Mouse (Mus musculus) kidney, adult 11 months (tissue): ENCODE measurements around the gene Extl1.

Source experiments
- DNase-seq: peaks from one replicate; pipeline ENCODE4 v3.0.0; 2022

Extl1 gene

DNA sequence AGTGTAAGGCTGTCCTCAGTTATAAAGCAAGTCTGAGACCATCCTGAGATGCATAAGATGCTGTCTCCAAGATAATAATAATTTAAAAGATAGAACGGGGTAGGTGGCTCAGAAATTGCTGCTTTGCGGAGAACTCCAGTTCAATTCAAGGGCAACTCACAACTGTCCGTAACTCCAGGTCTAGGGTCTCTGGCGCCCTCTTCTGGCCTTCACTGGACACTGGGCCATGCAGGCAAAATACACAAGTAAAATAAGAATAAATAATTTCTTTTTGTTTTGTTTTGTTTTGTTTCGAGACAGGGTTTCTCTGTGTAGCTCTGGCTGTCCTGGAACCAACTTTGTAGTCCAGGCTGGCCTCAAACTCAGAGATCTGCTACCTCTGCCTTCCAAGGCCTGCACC, 4.7 kb upstream of the Extl1 start:
- DNase-seq: peak; percentile 67

DNA sequence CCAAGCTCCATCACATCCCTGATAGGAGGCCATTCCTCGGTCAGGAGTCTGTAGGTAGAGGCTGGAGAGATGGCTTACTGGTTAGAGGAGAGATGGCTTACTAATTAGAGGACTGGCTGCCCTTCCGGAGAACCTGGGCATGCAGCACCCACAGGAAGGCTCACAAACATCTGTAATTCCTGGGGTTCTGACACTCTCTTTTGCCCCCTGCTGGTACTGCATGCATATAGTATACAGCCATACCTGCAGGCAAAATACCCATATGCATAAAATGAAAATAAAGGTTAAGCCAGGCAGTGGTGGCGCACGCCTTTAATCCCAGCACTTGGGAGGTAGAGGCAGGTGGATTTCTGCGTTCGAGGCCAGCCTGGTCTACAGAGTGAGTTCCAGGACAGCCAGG, 3.6 kb upstream of the Extl1 start:
- DNase-seq: no peak

- no peak for DNase-seq
These were observed 4.1 kb downstream of the Extl1 start for GRCm38 (mm10) chr4:134379510-134379909.

DNA sequence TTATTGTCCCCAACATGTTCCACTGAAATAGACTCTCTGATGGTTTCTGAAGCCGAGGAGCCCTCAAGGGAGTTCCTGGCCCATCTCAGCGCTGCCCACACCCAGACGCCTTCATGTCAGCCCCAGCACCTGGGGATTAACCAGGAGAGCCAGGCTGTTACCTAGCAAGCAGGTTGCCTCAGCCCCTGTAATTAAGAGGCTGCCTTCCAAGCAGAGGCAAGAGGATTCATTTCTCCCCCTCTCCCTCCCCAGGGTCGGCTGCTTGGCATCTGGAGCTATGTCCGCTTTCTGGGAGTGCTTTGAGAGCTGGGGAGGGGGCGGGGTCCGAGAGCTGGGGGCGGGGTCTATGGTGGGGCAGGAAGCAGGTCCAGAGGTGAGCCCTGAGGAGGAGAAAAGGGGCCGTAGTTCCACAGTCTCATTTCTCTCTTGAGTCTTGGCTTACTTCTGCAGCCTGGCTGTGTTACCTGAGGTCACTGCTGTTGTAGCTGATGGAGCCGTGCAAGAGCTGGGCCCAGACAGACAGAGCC, 5.5 kb downstream of the Extl1 start:
- no peak for DNase-seq

DNA sequence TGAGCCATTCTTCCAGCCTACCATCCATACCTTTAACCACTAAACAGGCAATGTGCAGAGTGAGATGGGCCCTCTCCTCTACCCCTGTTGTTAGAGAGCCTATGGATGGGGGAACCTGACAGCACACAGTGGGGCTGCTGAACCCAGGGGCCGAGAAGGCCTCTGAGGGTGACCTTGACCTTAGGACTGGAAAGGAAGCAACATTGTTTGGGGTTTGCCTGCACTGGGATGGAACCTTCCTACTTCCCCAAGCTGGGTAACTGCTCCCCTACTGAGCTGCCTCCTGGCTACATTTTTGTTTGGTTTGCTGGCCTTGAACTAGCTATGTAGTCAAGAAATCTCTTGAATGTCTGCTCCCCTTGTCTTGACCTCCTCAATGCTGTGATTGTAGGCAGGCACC, 9.3 kb downstream of the Extl1 start:
- DNase-seq: no peak

- no peak for DNase-seq
These were observed 10.4 kb downstream of the Extl1 start for GRCm38 (mm10) chr4:134373295-134373694.

DNA sequence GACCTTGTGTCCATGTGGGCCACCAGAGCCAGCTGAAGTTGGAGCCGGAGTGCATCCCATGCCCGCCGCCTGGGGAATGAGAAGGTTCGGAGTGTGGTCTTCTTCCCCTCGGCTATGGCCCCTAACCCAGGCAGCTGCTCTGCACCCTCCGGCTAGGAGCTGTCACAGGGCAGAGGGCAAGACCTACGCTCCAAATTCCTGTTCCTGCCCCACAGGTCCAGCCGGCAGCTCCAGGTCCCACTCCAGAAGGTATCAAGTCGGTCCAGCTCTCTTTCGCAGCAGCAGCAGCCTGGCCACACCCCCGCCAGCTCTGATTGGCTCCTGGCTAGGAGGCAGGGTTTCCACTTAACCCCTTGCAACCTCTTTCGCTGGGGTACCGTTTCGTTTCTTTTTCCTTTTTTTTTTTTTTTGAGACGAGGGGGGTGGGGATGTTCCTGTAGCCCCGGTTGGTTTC, 11.3 kb downstream of the Extl1 start:
- DNase-seq: peak; percentile 79

- DNase-seq: no peak
These were observed 12.3 kb downstream of the Extl1 start for GRCm38 (mm10) chr4:134371316-134371855.

- DNase-seq: no peak
These were observed 12.9 kb downstream of the Extl1 start for GRCm38 (mm10) chr4:134370649-134371221.

GRCm38 (mm10) chr4:134365280-134365679, 18.4 kb downstream of the Extl1 start:
- DNase-seq: no peak

DNA sequence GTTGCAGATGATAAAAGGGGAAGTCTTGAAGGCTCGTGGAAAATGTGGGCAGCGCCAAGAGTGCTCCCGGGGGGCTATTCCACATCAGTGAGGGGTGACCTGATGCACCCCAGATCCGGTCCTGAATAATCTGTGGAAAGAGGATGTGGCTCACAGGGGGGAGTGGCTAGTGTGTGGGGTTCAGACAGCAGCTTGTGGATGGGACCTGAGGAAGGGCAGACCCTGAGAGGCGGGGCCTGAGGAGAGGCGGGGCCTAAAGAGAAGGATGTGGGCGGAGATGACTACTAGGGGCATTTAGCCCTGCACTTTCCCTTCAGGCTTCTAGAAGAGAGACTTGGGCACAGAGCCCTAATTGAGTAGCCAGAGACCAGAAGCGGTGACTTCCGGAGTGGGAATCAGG, 21.1 kb downstream of the Extl1 start:
- DNase-seq: peak; percentile 42

- no peak for DNase-seq
These were observed 21.5 kb downstream of the Extl1 start for GRCm38 (mm10) chr4:134362124-134362523.

DNA sequence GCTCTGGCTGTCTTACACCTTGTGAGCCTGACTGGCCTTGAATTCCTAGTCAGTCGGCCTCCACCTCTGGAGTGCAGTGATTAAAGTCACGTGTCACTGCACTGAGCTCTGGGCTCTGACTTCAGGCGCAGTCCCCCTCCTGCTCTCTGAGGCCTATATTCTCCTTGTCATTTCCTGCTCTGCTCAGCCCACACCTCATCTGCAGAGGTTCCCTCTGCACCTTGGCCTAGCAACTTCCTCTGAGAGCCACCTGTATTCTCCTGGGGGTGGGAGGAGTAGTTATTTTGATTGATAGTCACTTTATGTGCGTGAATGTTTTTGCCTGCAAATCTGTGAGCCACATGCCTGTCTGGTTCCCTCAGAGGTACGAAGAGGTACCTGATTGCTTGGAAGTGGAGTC, 22.4 kb downstream of the Extl1 start:
- no peak for DNase-seq

- DNase-seq: no peak
These were observed 24.0 kb downstream of the Extl1 start for GRCm38 (mm10) chr4:134359649-134360048.

DNA sequence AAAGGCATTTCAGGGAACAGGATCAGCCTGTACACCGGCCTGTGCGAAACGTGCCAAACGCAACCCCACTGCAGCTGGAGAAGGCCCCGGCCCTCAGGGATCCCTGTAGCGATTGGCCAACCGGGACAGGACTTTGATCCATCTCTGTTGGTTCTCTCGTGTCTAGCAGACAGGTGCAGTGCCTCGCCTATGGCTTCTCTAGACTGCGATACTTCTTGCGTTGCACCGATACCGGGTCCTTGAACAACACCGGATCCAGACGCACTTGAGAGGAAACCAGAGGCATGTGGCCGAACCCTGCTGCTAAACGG, 26.2 kb downstream of the Extl1 start:
- DNase-seq: no peak

GRCm38 (mm10) chr4:134356591-134357460, 26.8 kb downstream of the Extl1 start:
- peak; percentile 79 for DNase-seq

DNA sequence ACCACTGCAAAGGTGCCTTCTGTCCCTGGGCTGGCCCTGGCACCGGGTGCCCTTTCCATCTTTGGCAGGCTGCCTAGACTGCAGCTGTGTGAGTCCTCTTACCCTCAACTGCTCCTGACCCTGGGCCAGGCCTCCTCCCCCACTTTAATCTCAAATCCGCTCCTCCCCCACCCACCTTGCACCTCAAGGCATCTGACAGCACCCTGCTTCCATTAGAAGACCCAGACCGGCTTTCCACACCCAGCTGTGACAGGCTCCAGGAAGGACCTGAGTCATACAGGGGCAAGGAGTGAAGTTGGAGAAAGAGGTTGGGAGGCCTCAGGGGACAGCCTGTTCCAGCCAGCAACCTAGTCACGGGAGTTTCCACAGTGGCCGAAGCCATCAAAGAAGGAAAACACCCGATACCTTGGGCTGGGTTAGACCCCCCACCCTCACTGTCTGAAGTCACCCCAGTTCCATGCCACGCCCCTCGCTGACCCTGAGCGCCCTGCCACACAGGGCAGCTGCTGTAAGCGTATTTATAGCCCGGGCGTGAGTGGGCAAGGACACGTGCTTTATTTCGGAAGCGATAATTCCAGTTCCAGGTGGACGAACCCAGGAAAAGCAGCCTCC, 27.7 kb downstream of the Extl1 start:
- peak; percentile 92 for DNase-seq

DNA sequence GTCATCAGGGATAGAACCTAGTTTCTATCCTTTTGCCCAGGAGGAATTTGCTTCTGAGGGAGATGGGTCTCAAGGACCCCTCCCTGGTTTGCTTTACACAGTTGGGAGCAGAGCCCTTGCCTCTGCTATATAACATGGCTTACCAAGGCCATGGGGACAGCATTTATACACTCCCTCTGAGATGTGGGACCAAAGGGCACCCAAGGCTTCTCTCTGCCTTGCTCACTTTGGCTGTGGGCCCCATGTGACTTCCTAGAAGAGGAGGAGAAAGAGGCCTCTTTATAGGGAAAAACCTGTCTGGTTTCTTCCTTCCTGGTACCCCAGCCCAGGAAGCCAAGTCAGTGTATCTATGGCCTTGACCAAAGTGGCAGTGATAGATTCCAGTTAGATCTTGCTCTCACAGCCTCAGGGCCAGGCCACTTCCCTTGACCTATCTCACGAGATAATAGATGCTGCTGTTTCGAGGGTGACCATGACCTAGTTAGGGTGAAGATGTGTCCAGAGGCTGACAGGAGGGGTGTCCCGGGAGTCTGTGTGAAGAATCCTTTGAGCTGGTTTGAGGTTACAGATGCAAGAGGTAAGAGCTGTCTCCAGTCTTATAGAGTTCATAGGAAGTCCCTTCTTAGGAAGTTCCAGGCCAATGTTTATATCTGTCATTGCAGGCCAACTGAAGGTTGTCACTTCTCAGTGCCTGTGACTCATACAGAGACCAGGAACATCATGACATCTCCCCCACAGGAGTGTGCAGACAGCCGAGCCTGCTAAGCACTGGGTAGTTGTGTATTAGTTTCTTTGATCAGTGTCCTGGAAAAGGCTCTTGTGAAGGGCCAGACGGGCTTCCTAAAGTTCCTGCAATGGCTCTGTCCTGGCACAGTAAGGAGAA, 29.9 kb downstream of the Extl1 start:
- DNase-seq: no peak

DNA sequence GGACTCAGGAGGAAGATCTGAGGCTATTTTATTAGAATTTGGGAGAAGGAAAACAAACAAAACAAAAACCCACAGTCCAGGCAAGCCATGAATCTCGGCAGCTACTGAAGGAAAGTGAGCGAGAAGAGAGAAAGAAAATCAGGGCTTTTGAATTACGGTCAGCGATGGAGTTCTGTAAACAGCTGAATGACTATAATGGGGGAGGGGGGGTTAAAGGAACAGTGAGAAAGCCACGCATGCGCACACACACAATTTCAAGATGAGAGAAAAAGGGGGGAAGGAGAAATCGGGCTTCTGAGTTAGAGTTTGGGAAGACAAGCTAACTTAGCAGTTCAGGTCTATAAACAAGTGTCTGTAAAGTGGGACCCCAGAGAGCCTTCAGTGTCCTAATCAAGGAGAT, 30.7 kb downstream of the Extl1 start:
- DNase-seq: no peak

DNA sequence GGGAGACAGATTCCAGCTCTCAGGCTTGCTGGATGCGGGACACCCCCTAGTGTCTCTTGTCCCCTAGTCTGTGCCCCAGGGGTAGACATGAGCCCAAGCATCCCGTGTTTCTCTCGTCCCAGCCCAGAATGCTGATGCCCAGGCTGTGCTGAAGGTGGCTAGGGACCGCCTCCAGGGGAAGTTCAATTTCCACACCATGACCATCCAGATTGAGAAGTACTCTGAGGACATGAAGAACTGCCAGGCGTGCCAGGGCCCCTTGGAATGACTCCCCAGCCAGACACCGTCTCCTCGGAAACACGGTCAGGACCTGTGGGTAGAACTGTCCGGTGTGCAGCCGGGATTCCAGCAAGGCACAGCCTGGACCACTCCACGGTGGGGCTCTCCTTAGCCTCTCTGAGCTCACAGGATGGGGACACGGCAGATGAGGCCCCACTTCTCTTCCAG, 31.4 kb downstream of the Extl1 start:
- DNase-seq: no peak

DNA sequence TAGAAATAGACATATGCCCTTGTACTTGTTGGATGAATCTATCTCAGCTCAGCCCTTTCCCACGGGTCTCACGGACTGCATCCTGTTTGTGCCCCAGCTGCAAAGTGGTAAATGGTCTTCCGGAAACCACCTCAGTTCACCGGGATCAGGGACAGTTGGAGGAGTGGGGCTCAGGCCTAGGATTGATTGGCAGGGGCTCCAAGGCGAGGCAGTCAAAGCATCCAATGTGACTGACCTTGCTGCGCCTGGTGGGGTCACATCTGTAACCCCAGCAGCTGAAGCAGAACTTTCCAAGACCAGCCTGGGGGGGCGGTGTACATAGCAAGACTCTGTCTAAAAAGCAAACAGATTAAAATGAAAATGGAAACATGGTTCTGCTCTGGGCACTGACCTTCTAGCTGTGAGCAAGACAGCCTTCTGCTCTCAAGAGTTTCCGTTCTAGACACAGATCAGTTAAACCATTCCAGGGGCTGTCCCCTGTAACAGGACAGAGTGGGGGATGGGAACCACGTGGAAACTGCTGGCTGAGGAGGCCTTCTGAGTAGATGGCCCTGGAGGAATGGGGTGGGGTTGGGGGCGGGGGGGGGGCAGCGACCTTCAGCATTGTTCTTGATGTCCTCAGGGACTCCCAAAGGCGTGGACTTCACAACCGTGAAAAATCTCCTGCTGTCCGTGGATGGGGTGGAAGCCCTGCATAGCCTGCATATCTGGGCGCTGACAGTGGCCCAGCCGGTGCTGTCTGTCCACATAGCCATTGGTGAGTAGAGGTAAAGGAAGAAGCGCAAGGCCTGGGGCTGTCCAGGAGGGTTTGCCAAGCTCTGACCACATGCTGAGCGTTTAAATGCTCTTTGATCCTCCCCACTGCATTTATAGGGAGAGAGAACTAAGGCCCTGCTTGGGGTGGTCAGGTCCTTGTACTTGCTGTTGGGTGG, 32.1 kb downstream of the Extl1 start:
- peak; percentile 40 for DNase-seq
